Mouse (Mus musculus) brown adipose tissue, adult 24 weeks (tissue): ENCODE measurements at regions not wholly inside any gene's neighbourhood (a gene's known extent, or its start where the extent isn't known, plus 50 kb on each side); places are given as distances from the start of the nearest gene placed in this dataset.

Experiments used
- H3K27ac ChIP-seq: fragments of 200-500 bp; replicated peaks from 2 replicates; pipeline ENCODE4 v1.5.1; 2012; ENCODE audit warnings: low read depth, mild to moderate bottlenecking, low read length
- H3K4me1 ChIP-seq: fragments of 200-500 bp; 2 replicates; pipeline ENCODE4 v1.6.1; 2012; ENCODE audit warnings: low read length, mixed read lengths; ENCODE audit not compliant: control insufficient read depth, insufficient read depth, insufficient read length
- H3K4me3 ChIP-seq: fragments of 200-500 bp; 2 replicates; pipeline ENCODE4 v1.5.1; 2012; ENCODE audit warnings: low read depth, mild to moderate bottlenecking, low read length, moderate library complexity; ENCODE audit not compliant: insufficient read depth

GRCm38 (mm10) chr1:92386752-92387151 lies 86.9 kb downstream of the Ndufa10 start:
- no peaks in the 10 kb centered on the region for H3K4me1 ChIP-seq
- no peak overlapping the region for H3K4me3 ChIP-seq
- no peak overlapping the region for H3K27ac ChIP-seq

GRCm38 (mm10) chr1:92384945-92385344 lies 88.7 kb downstream of the Ndufa10 start:
- Histone ChIP-seq H3K4me1 (no peaks in the 10 kb centered on the region), H3K27ac (no peak overlapping the region), H3K4me3 (no peak overlapping the region)

GRCm38 (mm10) chr1:92383749-92384148 lies 89.9 kb downstream of the Ndufa10 start:
- Histone ChIP-seq H3K27ac (no peak overlapping the region), H3K4me3 (no peak overlapping the region), H3K4me1 (no peaks in the 10 kb centered on the region)

GRCm38 (mm10) chr1:92379510-92379886 lies 94.2 kb downstream of the Ndufa10 start:
- Histone ChIP-seq H3K4me1 (no peaks in the 10 kb centered on the region), H3K4me3 (no peak overlapping the region), H3K27ac (0 out of 2 replicates have a peak overlapping the region, but pooled peaks have one; percentile 25)

- Histone ChIP-seq H3K27ac (0 out of 2 replicates have a peak overlapping the region, but pooled peaks have one; percentile 25), H3K4me3 (no peak overlapping the region), H3K4me1 (no peaks in the 10 kb centered on the region)
Measured at GRCm38 (mm10) chr1:92378741-92379509, 94.7 kb downstream of the Ndufa10 start.

GRCm38 (mm10) chr1:92376456-92376855 lies 97.2 kb downstream of the Ndufa10 start:
- Histone ChIP-seq H3K27ac (no peak overlapping the region), H3K4me1 (peaks cover 3% of the 10 kb centered on the region; the same call in 1 of the 2 replicates), H3K4me3 (no peak overlapping the region)

GRCm38 (mm10) chr1:92372222-92372990 lies 101.3 kb downstream of the Ndufa10 start:
- Histone ChIP-seq H3K4me1 (peaks cover 3% of the 10 kb centered on the region; the same call in 1 of the 2 replicates), H3K27ac (no peak overlapping the region), H3K4me3 (no peak overlapping the region)

- no peak overlapping the region for H3K27ac ChIP-seq
- H3K4me1 ChIP-seq, result peaks cover 3% of the 10 kb centered on the region; the same call in 1 of the 2 replicates
- no peak overlapping the region for H3K4me3 ChIP-seq
Measured at GRCm38 (mm10) chr1:92371357-92371981, 102.2 kb downstream of the Ndufa10 start.

GRCm38 (mm10) chr1:92370842-92371241 lies 102.8 kb downstream of the Ndufa10 start:
- peaks cover 3% of the 10 kb centered on the region; the same call in 1 of the 2 replicates for H3K4me1 ChIP-seq
- H3K27ac ChIP-seq, result no peak overlapping the region
- no peak overlapping the region for H3K4me3 ChIP-seq

- H3K4me3 ChIP-seq, result no peak overlapping the region
- peaks cover 3% of the 10 kb centered on the region; the same call in 1 of the 2 replicates for H3K4me1 ChIP-seq
- no peak overlapping the region for H3K27ac ChIP-seq
Measured at GRCm38 (mm10) chr1:92369972-92370371, 103.7 kb downstream of the Ndufa10 start.

- H3K4me1 ChIP-seq, result no peaks in the 10 kb centered on the region; the same call in 1 of the 2 replicates
- H3K4me3 ChIP-seq, result no peak overlapping the region
- H3K27ac ChIP-seq, result no peak overlapping the region
Measured at GRCm38 (mm10) chr1:92366249-92366648, 107.4 kb downstream of the Ndufa10 start.

- Histone ChIP-seq H3K4me1 (no peaks in the 10 kb centered on the region), H3K4me3 (no peak overlapping the region), H3K27ac (no peak overlapping the region)
Measured at GRCm38 (mm10) chr1:92365366-92366075, 108.1 kb downstream of the Ndufa10 start.

GRCm38 (mm10) chr1:92361677-92362076 lies 112.0 kb downstream of the Ndufa10 start:
- no peaks in the 10 kb centered on the region for H3K4me1 ChIP-seq
- no peak overlapping the region for H3K4me3 ChIP-seq
- H3K27ac ChIP-seq, result no peak overlapping the region

- H3K27ac ChIP-seq, result no peak overlapping the region
- no peak overlapping the region for H3K4me3 ChIP-seq
- no peaks in the 10 kb centered on the region for H3K4me1 ChIP-seq
Measured at GRCm38 (mm10) chr1:92360255-92360654, 113.4 kb downstream of the Ndufa10 start.

GRCm38 (mm10) chr1:92359473-92359872 lies 114.2 kb downstream of the Ndufa10 start:
- Histone ChIP-seq H3K4me3 (no peak overlapping the region), H3K27ac (no peak overlapping the region), H3K4me1 (no peaks in the 10 kb centered on the region)
